Mouse (Mus musculus) fibroblast of lung, adult 2 months (primary cell): ENCODE data around the gene Mphosph10.

Experiments used
- DNase-seq: peaks from one replicate; pipeline ENCODE4 v3.0.0-alpha.2; 2011; ENCODE audit warnings: low read depth

Gene Mphosph10

GRCm38 (mm10) chr7:64351087-64351486 is 41.0 kb downstream of the Mphosph10 start:
- peak; percentile 37 for DNase-seq

GRCm38 (mm10) chr7:64349147-64349861 is 42.8 kb downstream of the Mphosph10 start:
- no peak for DNase-seq

- DNase-seq = no peak
Observed at GRCm38 (mm10) chr7:64347813-64348212, 44.3 kb downstream of the Mphosph10 start.

- no peak for DNase-seq
Observed at GRCm38 (mm10) chr7:64332686-64333085, 59.4 kb downstream of the Mphosph10 start.

GRCm38 (mm10) chr7:64331309-64331708 is 60.8 kb downstream of the Mphosph10 start:
- no peak for DNase-seq

- DNase-seq = no peak
Observed at GRCm38 (mm10) chr7:64327486-64327885, 64.6 kb downstream of the Mphosph10 start.

- DNase-seq = peak; percentile 43
Observed at GRCm38 (mm10) chr7:64326892-64327291, 65.2 kb downstream of the Mphosph10 start.
